Mouse (Mus musculus) heart, postnatal 0 days (tissue): ENCODE measurements around the gene Bcl7c.

Source experiments
- CTCF ChIP-seq: IDR thresholded peaks from 2 replicates; pipeline ENCODE4 v1.5.1; 2016; ENCODE audit warnings: antibody characterized with exemption, control low read depth, low read depth
- EP300 ChIP-seq: IDR thresholded peaks from 2 replicates; pipeline ENCODE4 v1.6.1; 2016; ENCODE audit warnings: antibody characterized with exemption, low read depth

GRCm38 (mm10) chr7:127636963-127637362 lies 71.8 kb downstream of the Bcl7c start:
- TF ChIP-seq CTCF (no peak), EP300 (no peak)
